Mouse (Mus musculus) heart, adult 2 months (tissue): ENCODE results near the gene Atp2b2. TPM values are rescaled to one million over a fixed set of nuclear protein-coding genes. Genes with fewer than 3 reads are reported as not detected.

Source experiments
- DNase-seq, 2 experiments: peaks; one replicate each; pipeline ENCODE4 v3.0.0; 2021
- H3K27ac ChIP-seq: fragments of 200-600 bp; 2 replicates; pipeline ENCODE4 v1.8.1; 2022
- H3K27me3 ChIP-seq: fragments of 200-500 bp; 2 replicates; pipeline ENCODE4 v1.6.1; 2012; ENCODE audit warnings: mild to moderate bottlenecking, low read length, inconsistent platforms, mixed read lengths; ENCODE audit not compliant: control insufficient read depth, insufficient read depth
- H3K36me3 ChIP-seq: fragments of 200-500 bp; 2 replicates; pipeline ENCODE4 v1.6.1; 2012; ENCODE audit warnings: low read length, inconsistent platforms; ENCODE audit not compliant: control insufficient read depth, insufficient read depth
- H3K4me1 ChIP-seq: fragments of 200-500 bp; 2 replicates; pipeline ENCODE4 v1.6.1; 2011; ENCODE audit warnings: low read length; ENCODE audit not compliant: control insufficient read depth, insufficient read depth
- H3K4me3 ChIP-seq: fragments of 200-600 bp; 2 replicates; pipeline ENCODE4 v1.8.1; 2022
- H3K79me2 ChIP-seq: fragments of 200-500 bp; replicated peaks from 2 replicates; pipeline ENCODE4 v1.6.1; 2012; ENCODE audit warnings: mild to moderate bottlenecking, inconsistent platforms, low read length, moderate library complexity, mixed read lengths; ENCODE audit not compliant: control insufficient read depth, insufficient read depth
- H3K9ac ChIP-seq: fragments of 200-500 bp; 2 replicates; pipeline ENCODE4 v1.6.1; 2012; ENCODE audit warnings: low read depth, mild to moderate bottlenecking, control low read depth, inconsistent platforms, low read length, mixed read lengths
- CTCF ChIP-seq: fragments of 200-600 bp; IDR thresholded peaks from 2 replicates; pipeline ENCODE4 v1.8.1; 2022; ENCODE audit warnings: antibody characterized with exemption, mild to moderate bottlenecking, moderate library complexity
- EP300 ChIP-seq: fragments of 200-500 bp; IDR thresholded peaks from 2 replicates; pipeline ENCODE4 v1.6.1; 2011; ENCODE audit warnings: low read depth, low read length, control low read depth; ENCODE audit not compliant: insufficient read depth
- POLR2A ChIP-seq: fragments of 200-500 bp; IDR thresholded peaks from 2 replicates; pipeline ENCODE4 v1.6.1; 2011; ENCODE audit warnings: mild to moderate bottlenecking, low read depth, low read length, control low read depth; ENCODE audit not compliant: insufficient read depth
- WGBS: fragments of 180-500 bp; shearing (Covaris S2); methylation state at CpG from one replicate; pipeline ENCODE4 v1.1.7; 2018; 5-methylcytosine and 5-hydroxymethylcytosine counted together
- intact Hi-C: fragments of 180-260 bp; cut with DNase I; formaldehyde crosslinking; loops from one replicate; pipeline ENCODE4 v1.15.1; 2025
- polyA plus RNA-seq: library from polyadenylated mRNA; depleted of rRNA; stranded (reverse); fragments of >200 nt; gene quantifications from 2 replicates; pipeline ENCODE4 v1.2.3, GENCODE M21; 2012
- total RNA-seq, 2 experiments: library from RNA; stranded (reverse); gene quantifications; 2 replicates each; pipeline ENCODE4 v1.2.3; 2021

The Atp2b2 gene
- total and polyA plus RNA-seq, 3 experiments: 0.64 to 1.1 (median 0.84) TPM

DNA sequence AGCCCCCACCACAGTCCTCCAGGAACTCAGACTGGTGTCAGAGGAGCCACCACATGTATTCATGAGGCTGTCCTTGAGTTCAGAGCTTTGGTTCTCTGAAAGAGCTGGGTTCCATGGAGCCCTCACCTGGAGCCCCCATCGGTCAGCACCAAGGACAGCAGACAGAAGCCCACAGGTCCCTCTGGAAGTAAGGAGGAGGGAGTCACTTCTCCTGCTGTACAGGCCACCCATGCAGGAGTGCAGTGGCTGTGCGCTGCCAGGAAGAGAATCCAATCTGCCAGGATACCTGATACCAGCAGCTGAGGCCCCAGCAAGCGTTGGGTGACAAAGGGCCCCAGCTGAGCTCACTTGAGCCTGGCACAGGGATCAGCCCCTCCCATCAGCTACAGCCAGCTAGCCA is 199.2 kb downstream of the Atp2b2 start:
- no peaks in the 10 kb centered on the region for H3K27me3 ChIP-seq
- TF ChIP-seq CTCF: no peak
- TF ChIP-seq EP300: no peak
- TF ChIP-seq POLR2A: no peak

DNA sequence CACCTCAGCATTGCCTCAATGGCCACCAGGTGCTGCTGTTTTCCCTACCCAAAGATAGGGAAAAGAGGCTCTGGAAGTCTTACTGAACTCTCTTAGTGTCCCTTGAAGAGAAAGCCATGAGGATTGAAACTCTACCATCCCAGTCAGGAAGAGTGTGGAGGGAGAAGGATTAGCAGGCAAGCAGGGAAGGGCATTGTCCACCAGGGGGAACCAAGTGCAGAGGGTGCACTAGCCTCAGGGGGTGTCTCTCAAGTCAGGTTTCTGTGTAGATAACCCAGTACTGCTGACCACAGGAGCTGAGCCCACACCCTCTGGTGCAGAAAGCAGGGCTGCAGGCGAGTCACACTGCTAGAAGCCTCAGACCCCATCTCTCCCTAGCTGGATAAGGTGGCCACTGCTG is 203.9 kb downstream of the Atp2b2 start:
- intact Hi-C loops: no loop called here
- no peak overlapping the region for H3K9ac ChIP-seq
- no peaks in the 10 kb centered on the region for H3K4me1 ChIP-seq
- no peaks in the 10 kb centered on the region for H3K27me3 ChIP-seq
- DNase-seq: no peak
- 14% methylated on average over 1 of the region's 1 CpGs for WGBS
- TF ChIP-seq CTCF (0 out of 2 replicates have a peak, but pooled peaks have one; percentile 3), EP300 (no peak)
- no peak overlapping the region for H3K4me3 ChIP-seq
- no peaks in the 10 kb centered on the region for H3K36me3 ChIP-seq
- H3K79me2 ChIP-seq: no peaks in the 10 kb centered on the region
- H3K27ac ChIP-seq: no peak overlapping the region

More for the DNA sequence above, 199.2 kb downstream of the Atp2b2 start:
- Histone ChIP-seq H3K4me3 (no peak overlapping the region), H3K27ac (no peak overlapping the region), H3K4me1 (no peaks in the 10 kb centered on the region), H3K36me3 (no peaks in the 10 kb centered on the region), H3K79me2 (no peaks in the 10 kb centered on the region), H3K9ac (no peak overlapping the region)
- intact Hi-C loops: no loop called here
- no peak for DNase-seq
- WGBS: 7% methylated on average over 3 of the region's 3 CpGs

DNA sequence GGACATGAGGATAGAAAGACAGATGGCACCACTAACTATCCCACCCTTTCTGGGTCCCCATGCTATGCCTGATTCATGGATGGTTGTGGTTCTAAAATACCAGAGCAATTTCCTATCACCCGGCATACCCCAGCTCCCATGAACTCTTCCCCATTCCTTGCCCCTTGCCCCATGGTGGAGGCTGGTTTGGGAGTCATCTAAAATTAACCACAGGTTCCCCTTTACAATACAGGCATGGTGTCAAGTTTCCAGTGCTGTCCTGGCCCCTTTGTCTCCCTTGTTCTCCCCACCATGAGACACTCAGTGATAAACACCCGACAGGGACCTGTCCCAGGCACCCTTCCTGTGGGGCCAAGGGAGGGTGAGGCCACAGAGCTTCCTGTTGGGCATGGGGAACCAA is 204.7 kb downstream of the Atp2b2 start:
- intact Hi-C loops: no loop called here
- H3K27me3 ChIP-seq: no peaks in the 10 kb centered on the region
- WGBS: 35% methylated on average over 2 of the region's 2 CpGs

DNA sequence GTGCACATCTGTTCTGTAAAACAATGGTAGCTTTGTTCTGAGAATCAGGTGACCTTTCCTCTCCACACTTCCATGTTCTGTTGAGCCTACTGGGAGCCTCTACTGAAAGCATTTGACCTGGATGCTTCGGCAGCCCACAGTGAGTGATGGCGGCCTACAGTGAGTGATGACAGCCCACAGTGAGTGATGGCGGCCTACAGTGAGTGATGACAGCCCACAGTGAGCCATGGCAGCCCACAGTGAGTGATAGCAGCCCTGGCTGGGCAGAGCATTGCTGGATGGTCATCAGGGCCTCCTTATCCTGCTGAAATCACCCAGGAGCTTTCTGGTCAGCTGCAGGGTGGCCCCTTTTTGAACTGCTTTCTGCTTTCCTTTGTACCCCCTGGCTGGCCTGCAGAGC is 205.9 kb downstream of the Atp2b2 start:
- 28% methylated on average over 3 of the region's 3 CpGs for WGBS
- intact Hi-C loops: no loop called here
- H3K27ac ChIP-seq: no peak overlapping the region
- H3K9ac ChIP-seq: no peak overlapping the region
- H3K4me1 ChIP-seq: no peaks in the 10 kb centered on the region
- no peak overlapping the region for H3K4me3 ChIP-seq
- TF ChIP-seq POLR2A (no peak), EP300 (no peak), CTCF (no peak)
- H3K36me3 ChIP-seq: no peaks in the 10 kb centered on the region
- no peaks in the 10 kb centered on the region for H3K79me2 ChIP-seq
- no peak for DNase-seq
- H3K27me3 ChIP-seq: no peaks in the 10 kb centered on the region

More for the DNA sequence above, 204.7 kb downstream of the Atp2b2 start:
- no peak for DNase-seq
- TF ChIP-seq POLR2A (no peak), EP300 (no peak), CTCF (no peak)
- Histone ChIP-seq H3K9ac (no peak overlapping the region), H3K79me2 (no peaks in the 10 kb centered on the region), H3K27ac (no peak overlapping the region), H3K4me3 (no peak overlapping the region), H3K4me1 (no peaks in the 10 kb centered on the region), H3K36me3 (no peaks in the 10 kb centered on the region)

DNA sequence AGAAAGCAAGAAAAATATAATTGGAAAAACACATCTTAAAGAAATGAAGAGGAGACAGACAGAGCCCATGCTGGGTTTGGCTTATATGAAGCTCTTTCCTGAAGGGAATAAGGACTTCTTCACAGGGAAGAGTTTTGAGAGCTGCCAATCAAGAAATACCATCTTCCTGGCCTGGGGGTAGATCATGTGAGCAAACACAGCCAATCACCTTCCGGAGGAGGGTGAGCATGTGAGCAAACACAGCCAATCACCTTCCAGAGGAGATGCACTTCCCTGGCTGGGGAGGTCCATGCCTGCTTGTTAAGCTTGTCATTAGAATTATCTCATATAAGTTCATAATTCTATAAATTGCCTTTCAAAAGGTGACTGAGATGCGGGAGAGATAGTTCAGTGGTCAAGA is 211.9 kb downstream of the Atp2b2 start:
- no peak overlapping the region for H3K4me3 ChIP-seq
- no peaks in the 10 kb centered on the region; the same call in 1 of the 2 replicates for H3K27me3 ChIP-seq
- H3K27ac ChIP-seq: no peak overlapping the region
- H3K9ac ChIP-seq: no peak overlapping the region
- H3K79me2 ChIP-seq: no peaks in the 10 kb centered on the region
- WGBS: 88% methylated on average over 2 of the region's 2 CpGs
- no peaks in the 10 kb centered on the region for H3K4me1 ChIP-seq
- DNase-seq: no peak
- H3K36me3 ChIP-seq: no peaks in the 10 kb centered on the region
- intact Hi-C loops: no loop called here
- TF ChIP-seq CTCF (no peak), EP300 (no peak), POLR2A (no peak)

DNA sequence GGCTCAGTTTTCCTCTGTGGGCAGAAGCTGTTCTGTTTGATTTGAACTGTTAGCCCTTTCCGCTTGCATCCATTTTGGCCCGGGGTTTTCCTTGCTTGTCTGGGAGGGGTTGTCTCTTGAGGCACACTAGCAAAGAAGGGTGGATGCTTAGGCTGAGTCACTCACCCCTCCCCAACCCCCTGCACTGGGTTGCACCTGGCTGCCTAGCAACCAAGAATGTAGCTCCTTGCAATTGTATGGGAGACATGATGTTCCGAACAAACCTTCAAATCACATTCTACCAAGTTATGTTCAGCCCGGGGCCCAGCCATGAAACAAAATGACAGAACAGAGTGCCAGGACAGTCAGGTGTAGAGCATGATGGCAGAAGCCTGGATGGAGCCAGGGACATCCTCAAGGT is 215.1 kb downstream of the Atp2b2 start:
- no peaks in the 10 kb centered on the region for H3K4me1 ChIP-seq

More for the DNA sequence above, 215.1 kb downstream of the Atp2b2 start:
- DNase-seq: no peak
- Histone ChIP-seq H3K36me3 (no peaks in the 10 kb centered on the region), H3K9ac (no peak overlapping the region), H3K4me3 (no peak overlapping the region), H3K79me2 (no peaks in the 10 kb centered on the region), H3K27me3 (no peaks in the 10 kb centered on the region; the same call in 1 of the 2 replicates), H3K27ac (no peak overlapping the region)
- TF ChIP-seq EP300: no peak
- no peak for TF ChIP-seq POLR2A
- intact Hi-C loops: no loop called here
- WGBS: 80% methylated on average over 4 of the region's 4 CpGs
